Mouse (Mus musculus) megakaryocyte, embryonic 14.5 days (primary cell): Measurements from ENCODE around the gene Gm17606. TPM values are rescaled to one million over a fixed set of nuclear protein-coding genes. Genes with fewer than 3 reads are reported as not detected.

Experiments used
- H3K27me3 ChIP-seq: replicated peaks from 2 replicates; pipeline ENCODE3; 2012; ENCODE audit warnings: inconsistent platforms
- H3K36me3 ChIP-seq: replicated peaks from 2 replicates; pipeline ENCODE3; 2012; ENCODE audit warnings: low read length, inconsistent platforms, mixed read lengths
- H3K4me1 ChIP-seq: 2 replicates; pipeline ENCODE4 v1.6.1; 2012; ENCODE audit warnings: inconsistent platforms
- H3K4me3 ChIP-seq: replicated peaks from 2 replicates; pipeline ENCODE3; 2012; ENCODE audit warnings: moderate library complexity, mild to moderate bottlenecking, inconsistent platforms
- H3K9me3 ChIP-seq: 2 replicates; pipeline ENCODE4 v1.6.1; 2012; ENCODE audit warnings: inconsistent platforms
- FLI1 ChIP-seq: IDR thresholded peaks from 2 replicates; pipeline ENCODE4 v1.6.1; 2012; ENCODE audit warnings: low read length, inconsistent platforms, mixed read lengths
- GATA1 ChIP-seq: IDR thresholded peaks from 3 replicates; pipeline ENCODE4 v1.6.1; 2012; ENCODE audit warnings: mixed read lengths, low read length, inconsistent platforms, borderline replicate concordance
- polyA plus RNA-seq: library from polyadenylated mRNA; stranded (reverse); fragments of >175 nt; gene quantifications from 2 replicates; pipeline ENCODE4 v1.2.3, GENCODE M21; 2012; ENCODE audit warnings: low replicate concordance; ENCODE audit not compliant: insufficient read depth

The Gm17606 gene
- polyA plus RNA-seq, 1 experiment, result not detected

- TF ChIP-seq FLI1 (no peak), GATA1 (no peak)
- H3K4me3 ChIP-seq, result no peak overlapping the region
- H3K4me1 ChIP-seq, result peaks cover 3% of the 10 kb centered on the region
- H3K9me3 ChIP-seq, result no peaks in the 10 kb centered on the region
- H3K36me3 ChIP-seq, result no peaks in the 10 kb centered on the region
- peaks cover 37% of the 10 kb centered on the region for H3K27me3 ChIP-seq
Measured at GRCm38 (mm10) chr14:54623334-54623733, 17.4 kb upstream of the Gm17606 start.

DNA sequence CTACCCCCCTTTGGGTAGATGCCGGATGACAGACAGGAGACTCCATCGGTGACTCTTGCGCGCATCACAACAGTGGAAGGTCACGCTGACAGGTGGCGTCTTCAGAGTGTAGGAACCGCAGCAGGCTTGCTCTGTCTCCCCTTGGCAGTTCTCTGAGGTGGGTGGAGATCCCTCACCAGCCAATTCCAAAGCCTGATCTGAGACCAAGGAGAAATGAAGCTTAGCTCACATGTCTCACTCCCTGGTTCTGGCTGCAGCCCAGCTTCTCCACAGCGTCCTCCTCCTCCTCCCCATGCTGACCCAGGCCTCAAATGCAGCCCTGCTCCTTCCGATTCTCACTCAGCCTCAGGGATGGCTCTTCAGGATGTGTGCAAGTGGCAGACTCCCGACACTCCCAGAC, 15.8 kb upstream of the Gm17606 start:
- Histone ChIP-seq H3K4me3 (no peak overlapping the region), H3K4me1 (peaks cover 18% of the 10 kb centered on the region), H3K9me3 (no peaks in the 10 kb centered on the region), H3K36me3 (no peaks in the 10 kb centered on the region), H3K27me3 (peaks cover 38% of the 10 kb centered on the region)
- TF ChIP-seq GATA1, result no peak
- no peak for TF ChIP-seq FLI1

- TF ChIP-seq GATA1 (no peak), FLI1 (no peak)
- H3K4me3 ChIP-seq, result no peak overlapping the region
- peaks cover 17% of the 10 kb centered on the region for H3K36me3 ChIP-seq
- H3K9me3 ChIP-seq, result no peaks in the 10 kb centered on the region
- peaks cover 38% of the 10 kb centered on the region for H3K4me1 ChIP-seq
- H3K27me3 ChIP-seq, result peaks cover 35% of the 10 kb centered on the region
Measured at GRCm38 (mm10) chr14:54628103-54628502, 12.6 kb upstream of the Gm17606 start.

- no peaks in the 10 kb centered on the region for H3K9me3 ChIP-seq
- TF ChIP-seq FLI1, result no peak
- no peak for TF ChIP-seq GATA1
- peaks cover 30% of the 10 kb centered on the region for H3K27me3 ChIP-seq
- peaks cover 38% of the 10 kb centered on the region for H3K4me1 ChIP-seq
- peaks cover 23% of the 10 kb centered on the region for H3K36me3 ChIP-seq
- H3K4me3 ChIP-seq, result no peak overlapping the region
Measured at GRCm38 (mm10) chr14:54629797-54630196, 11.0 kb upstream of the Gm17606 start.

- H3K9me3 ChIP-seq, result no peaks in the 10 kb centered on the region
- H3K4me3 ChIP-seq, result peak overlapping the region; percentile 42
- peaks cover 21% of the 10 kb centered on the region for H3K27me3 ChIP-seq
- H3K4me1 ChIP-seq, result peaks cover 38% of the 10 kb centered on the region
- peaks cover 25% of the 10 kb centered on the region for H3K36me3 ChIP-seq
- no peak for TF ChIP-seq GATA1
- no peak for TF ChIP-seq FLI1
Measured at GRCm38 (mm10) chr14:54630583-54631239, 10.0 kb upstream of the Gm17606 start.

DNA sequence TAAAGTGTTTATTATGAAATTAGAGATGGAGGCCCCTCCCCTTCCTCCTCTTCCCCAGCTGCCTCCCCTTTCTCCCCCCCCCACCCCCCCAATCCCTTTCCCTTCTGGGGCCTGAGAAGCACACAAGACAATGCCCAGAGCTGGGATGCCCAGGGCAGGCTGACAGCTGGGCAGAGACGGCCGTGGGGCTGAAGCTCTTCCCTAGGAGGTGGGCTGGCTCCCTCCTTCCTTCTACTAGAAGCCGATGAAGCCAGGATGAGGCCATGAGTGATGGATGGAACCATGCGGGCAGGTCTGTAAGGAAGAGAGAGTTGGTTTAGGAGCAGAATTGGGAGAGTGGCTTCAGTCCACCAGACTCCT, 9.5 kb upstream of the Gm17606 start:
- TF ChIP-seq FLI1 (no peak), GATA1 (no peak)
- Histone ChIP-seq H3K9me3 (no peaks in the 10 kb centered on the region), H3K4me1 (peaks cover 38% of the 10 kb centered on the region), H3K4me3 (no peak overlapping the region), H3K36me3 (peaks cover 29% of the 10 kb centered on the region), H3K27me3 (peaks cover 16% of the 10 kb centered on the region)

GRCm38 (mm10) chr14:54632252-54632651, 8.5 kb upstream of the Gm17606 start:
- Histone ChIP-seq H3K27me3 (peaks cover 6% of the 10 kb centered on the region), H3K9me3 (no peaks in the 10 kb centered on the region), H3K4me3 (no peak overlapping the region), H3K36me3 (peaks cover 38% of the 10 kb centered on the region), H3K4me1 (peaks cover 38% of the 10 kb centered on the region)
- TF ChIP-seq FLI1, result no peak
- no peak for TF ChIP-seq GATA1

DNA sequence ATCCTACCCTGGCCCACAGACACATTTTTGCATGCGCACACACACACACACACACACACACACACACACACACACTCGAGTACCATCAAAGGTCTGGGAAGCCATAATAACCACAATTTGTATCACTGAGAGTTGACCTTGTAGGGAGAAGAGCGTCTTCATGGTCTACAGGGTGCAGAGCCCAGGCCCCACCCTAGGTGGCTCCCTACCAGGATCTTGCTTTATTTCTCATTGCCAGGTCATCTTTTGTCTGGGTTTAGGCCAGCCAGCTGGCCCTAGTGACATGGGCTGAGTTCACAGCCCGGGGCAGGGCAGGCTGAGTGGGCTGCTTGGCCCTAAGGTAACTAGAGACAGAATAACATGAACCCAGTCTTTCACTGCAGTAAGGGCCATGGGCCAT, 6.6 kb upstream of the Gm17606 start:
- Histone ChIP-seq H3K27me3 (peaks cover 10% of the 10 kb centered on the region), H3K36me3 (peaks cover 43% of the 10 kb centered on the region), H3K4me3 (no peak overlapping the region), H3K9me3 (no peaks in the 10 kb centered on the region), H3K4me1 (peaks cover 28% of the 10 kb centered on the region)
- TF ChIP-seq FLI1, result no peak
- no peak for TF ChIP-seq GATA1

DNA sequence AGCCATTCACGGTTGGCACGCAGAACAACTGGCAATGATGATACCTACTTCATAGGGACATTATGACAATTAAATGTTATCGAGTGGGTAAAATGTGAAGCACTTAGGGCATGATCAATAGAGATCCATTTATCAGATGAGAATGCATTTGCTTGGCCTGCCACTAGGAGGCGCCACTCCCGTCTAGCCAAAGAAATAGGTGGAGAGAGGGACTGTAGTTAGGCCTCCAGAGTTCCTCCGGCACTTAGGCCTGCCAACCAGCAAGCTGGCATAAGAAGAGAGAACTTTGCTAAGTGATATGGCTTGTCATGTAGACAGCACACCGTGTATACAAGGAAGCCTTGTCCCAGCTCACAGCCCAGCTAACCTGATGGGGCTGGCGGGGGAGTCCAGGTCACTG, 3.8 kb upstream of the Gm17606 start:
- Histone ChIP-seq H3K27me3 (peaks cover 31% of the 10 kb centered on the region), H3K9me3 (no peaks in the 10 kb centered on the region), H3K4me1 (peaks cover 15% of the 10 kb centered on the region), H3K4me3 (no peak overlapping the region), H3K36me3 (peaks cover 39% of the 10 kb centered on the region)
- TF ChIP-seq FLI1 (no peak), GATA1 (no peak)

- H3K36me3 ChIP-seq, result peaks cover 40% of the 10 kb centered on the region
- H3K4me1 ChIP-seq, result peaks cover 26% of the 10 kb centered on the region
- H3K9me3 ChIP-seq, result no peaks in the 10 kb centered on the region
- H3K27me3 ChIP-seq, result peaks cover 31% of the 10 kb centered on the region
- TF ChIP-seq FLI1 (no peak), GATA1 (no peak)
- H3K4me3 ChIP-seq, result no peak overlapping the region
Measured at GRCm38 (mm10) chr14:54638210-54638609, 2.5 kb upstream of the Gm17606 start.

GRCm38 (mm10) chr14:54640121-54640520, 631 bp upstream of the Gm17606 start:
- no peak for TF ChIP-seq FLI1
- no peak for TF ChIP-seq GATA1
- no peak overlapping the region for H3K4me3 ChIP-seq

More at GRCm38 (mm10) chr14:54640121-54640520, 631 bp upstream of the Gm17606 start:
- Histone ChIP-seq H3K9me3 (no peaks in the 10 kb centered on the region), H3K36me3 (peaks cover 54% of the 10 kb centered on the region), H3K4me1 (peaks cover 29% of the 10 kb centered on the region), H3K27me3 (peaks cover 31% of the 10 kb centered on the region)
